Mouse (Mus musculus) heart, postnatal 25 days (tissue): Measurements from ENCODE around the gene Fam172a. TPM values are rescaled to one million over a fixed set of nuclear protein-coding genes. Genes with fewer than 3 reads are reported as not detected.
"Not testable (repeated sequence)": the region's sequence is repeated elsewhere in the genome, so short reads cannot be mapped to it uniquely, and the experiment has no call there.

Experiments
- DNase-seq: peaks from one replicate; pipeline ENCODE4 v3.0.0; 2022; ENCODE audit warnings: low spot score
- intact Hi-C: fragments of 180-260 bp; cut with DNase I; formaldehyde crosslinking; loops from one replicate; pipeline ENCODE4 v1.15.1; 2025
- total RNA-seq, 2 experiments: library from RNA; stranded (reverse); gene quantifications; 2 replicates each; pipeline ENCODE4 v1.2.3; 2021

The Fam172a gene
- 10 to 100 TPM; 10.8 to 12.6 TPM for total RNA-seq

- intact Hi-C loops = not testable (repeated sequence)
Measured at GRCm38 (mm10) chr13:77701733-77702132, at the start of gene Fam172a. Fam172a (plus strand) TSS chr13:77702033.

GRCm38 (mm10) chr13:77688651-77689050 lies 13.2 kb upstream of the Fam172a start:
- DNase-seq = no peak
- intact Hi-C loops = no loop called here

More at GRCm38 (mm10) chr13:77701733-77702132, at the start of gene Fam172a:
- DNase-seq = not testable (repeated sequence)

- DNase-seq = peak; percentile 85
- intact Hi-C loops = no loop called here
Measured at GRCm38 (mm10) chr13:77708514-77709013, 6.7 kb downstream of the Fam172a start.

GRCm38 (mm10) chr13:77717499-77717898 lies 15.7 kb downstream of the Fam172a start:
- DNase-seq = no peak
- intact Hi-C loops = no loop called here

- intact Hi-C loops = no loop called here
- DNase-seq = no peak
Measured at GRCm38 (mm10) chr13:77742822-77743221, 41.0 kb downstream of the Fam172a start.

GRCm38 (mm10) chr13:77777606-77778005 lies 75.8 kb downstream of the Fam172a start:
- intact Hi-C loops = no loop called here
- no peak for DNase-seq

- intact Hi-C loops, DNase-seq: not testable (repeated sequence)
Measured at GRCm38 (mm10) chr13:77807341-77807740, 105.5 kb downstream of the Fam172a start.

- intact Hi-C loops = no loop called here
- no peak for DNase-seq
Measured at GRCm38 (mm10) chr13:77810449-77810848, 108.6 kb downstream of the Fam172a start.

GRCm38 (mm10) chr13:77826138-77826537 lies 124.3 kb downstream of the Fam172a start:
- intact Hi-C loops = no loop called here
- DNase-seq = no peak

- DNase-seq = no peak
- intact Hi-C loops = no loop called here
Measured at GRCm38 (mm10) chr13:77843017-77843654, 141.3 kb downstream of the Fam172a start.

GRCm38 (mm10) chr13:77848868-77849267 lies 147.0 kb downstream of the Fam172a start:
- intact Hi-C loops = no loop called here
- no peak for DNase-seq

- intact Hi-C loops = loop anchor here (5.0 to 10.0 kb wide), 2 partner anchors 317 to 340 kb away; no protein-coding TSS in a partner anchor
- no peak for DNase-seq
Measured at GRCm38 (mm10) chr13:77864804-77865203, 163.0 kb downstream of the Fam172a start.

GRCm38 (mm10) chr13:77868314-77868713 lies 166.5 kb downstream of the Fam172a start:
- DNase-seq = no peak
- intact Hi-C loops = loop anchor here (5.0 to 10.0 kb wide), 2 partner anchors 314 to 336 kb away; no protein-coding TSS in a partner anchor

GRCm38 (mm10) chr13:77878120-77878519 lies 176.3 kb downstream of the Fam172a start:
- no peak for DNase-seq
- intact Hi-C loops = no loop called here

- DNase-seq = no peak
- intact Hi-C loops = no loop called here
Measured at GRCm38 (mm10) chr13:77878545-77878944, 176.7 kb downstream of the Fam172a start.

- intact Hi-C loops = no loop called here
- no peak for DNase-seq
Measured at GRCm38 (mm10) chr13:77897619-77898018, 195.8 kb downstream of the Fam172a start.

- intact Hi-C loops = no loop called here
- no peak for DNase-seq
Measured at GRCm38 (mm10) chr13:77898066-77898796, 196.4 kb downstream of the Fam172a start.

GRCm38 (mm10) chr13:77899725-77900124 lies 197.9 kb downstream of the Fam172a start:
- intact Hi-C loops = no loop called here
- DNase-seq = no peak

- DNase-seq = no peak
- intact Hi-C loops = no loop called here
Measured at GRCm38 (mm10) chr13:77900843-77901242, 199.0 kb downstream of the Fam172a start.

- intact Hi-C loops = no loop called here
- DNase-seq = no peak
Measured at GRCm38 (mm10) chr13:77909184-77909583, 207.4 kb downstream of the Fam172a start.

GRCm38 (mm10) chr13:77922834-77923233 lies 221.0 kb downstream of the Fam172a start:
- DNase-seq = no peak
- intact Hi-C loops = no loop called here
